Mouse (Mus musculus) adrenal gland, postnatal 14 days (tissue): Measurements from ENCODE around the gene Serinc5. TPM values are rescaled to one million over a fixed set of nuclear protein-coding genes. Genes with fewer than 3 reads are reported as not detected.
"Not testable (repeated sequence)": the region's sequence is repeated elsewhere in the genome, so short reads cannot be mapped to it uniquely, and the experiment has no call there.

Experiments
- DNase-seq: peaks from one replicate; pipeline ENCODE4 v3.0.0; 2021; ENCODE audit warnings: mixed read lengths
- long read RNA-seq, 2 experiments: library from polyadenylated mRNA; stranded (forward); transcript quantifications; one replicate each; pipeline ENCODE4 v2.0.0; 2021
- total RNA-seq: library from RNA; stranded (reverse); gene quantifications from 2 replicates; pipeline ENCODE4 v1.2.3, GENCODE M21; 2021

The Serinc5 gene
- total RNA-seq = 50.4 and 53.1 TPM in 2 replicates
- long read RNA-seq, experiment 1, full-length matches to known transcripts = 19 of 31 reads
- long read RNA-seq, experiment 1, partial matches to known transcripts = 0 of 31 reads
- long read RNA-seq, experiment 1, other reads (novel, unspliced or antisense) = 12 of 31 reads
- long read RNA-seq, experiment 2, full-length matches to known transcripts = 27 of 41 reads
- long read RNA-seq, experiment 2, partial matches to known transcripts = 5 of 41 reads
- long read RNA-seq, experiment 2, other reads (novel, unspliced or antisense) = 9 of 41 reads

- peak; percentile 99 for DNase-seq
Observed at GRCm38 (mm10) chr13:92610311-92611221, at the start of gene Serinc5. Serinc5 (plus strand) TSS chr13:92611091.

GRCm38 (mm10) chr13:92576072-92576471 lies 34.8 kb upstream of the Serinc5 start, which contains the start of gene Spz1:
Spz1 (minus strand) TSS chr13:92576172.
- DNase-seq = no peak

DNA sequence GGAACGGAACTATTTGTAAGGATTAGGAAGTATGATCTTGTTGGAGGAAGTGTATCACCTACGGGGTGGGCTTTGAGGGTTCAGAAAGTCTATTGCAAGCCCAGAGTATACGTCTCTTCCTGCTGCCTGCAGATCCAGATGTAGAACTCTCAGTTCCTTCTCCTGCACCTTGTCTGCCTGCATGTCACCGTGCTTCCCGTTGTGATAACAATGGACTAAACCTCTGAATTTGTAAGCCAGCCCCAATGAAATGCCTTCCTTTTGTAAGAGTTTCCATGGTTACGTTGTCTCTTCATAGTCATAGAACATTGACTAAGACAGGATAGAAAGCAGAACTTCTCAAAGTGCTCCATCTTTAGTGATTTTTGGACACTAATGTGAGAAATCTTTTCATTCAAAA lies 34.2 kb upstream of the Serinc5 start:
- DNase-seq = no peak

DNA sequence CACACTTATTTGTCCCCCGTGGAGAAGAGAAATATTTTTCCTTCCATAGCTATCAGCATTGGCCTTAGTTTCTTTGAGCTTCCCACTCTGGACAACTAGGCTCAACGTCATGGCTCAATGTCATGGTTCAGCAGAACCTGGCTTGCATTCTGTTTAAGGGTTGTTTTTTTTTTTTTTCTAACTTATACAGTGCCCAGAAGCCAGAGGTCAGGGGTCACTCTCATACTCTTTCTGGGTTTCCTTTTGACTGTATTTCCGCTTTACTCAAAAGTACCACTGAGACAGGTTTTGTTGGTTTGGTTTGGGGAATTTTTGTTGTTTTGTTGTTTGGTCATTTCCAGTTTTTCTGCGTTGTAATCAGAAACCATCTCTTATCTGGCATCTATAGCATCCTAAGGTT lies 32.7 kb upstream of the Serinc5 start:
- DNase-seq = no peak

DNA sequence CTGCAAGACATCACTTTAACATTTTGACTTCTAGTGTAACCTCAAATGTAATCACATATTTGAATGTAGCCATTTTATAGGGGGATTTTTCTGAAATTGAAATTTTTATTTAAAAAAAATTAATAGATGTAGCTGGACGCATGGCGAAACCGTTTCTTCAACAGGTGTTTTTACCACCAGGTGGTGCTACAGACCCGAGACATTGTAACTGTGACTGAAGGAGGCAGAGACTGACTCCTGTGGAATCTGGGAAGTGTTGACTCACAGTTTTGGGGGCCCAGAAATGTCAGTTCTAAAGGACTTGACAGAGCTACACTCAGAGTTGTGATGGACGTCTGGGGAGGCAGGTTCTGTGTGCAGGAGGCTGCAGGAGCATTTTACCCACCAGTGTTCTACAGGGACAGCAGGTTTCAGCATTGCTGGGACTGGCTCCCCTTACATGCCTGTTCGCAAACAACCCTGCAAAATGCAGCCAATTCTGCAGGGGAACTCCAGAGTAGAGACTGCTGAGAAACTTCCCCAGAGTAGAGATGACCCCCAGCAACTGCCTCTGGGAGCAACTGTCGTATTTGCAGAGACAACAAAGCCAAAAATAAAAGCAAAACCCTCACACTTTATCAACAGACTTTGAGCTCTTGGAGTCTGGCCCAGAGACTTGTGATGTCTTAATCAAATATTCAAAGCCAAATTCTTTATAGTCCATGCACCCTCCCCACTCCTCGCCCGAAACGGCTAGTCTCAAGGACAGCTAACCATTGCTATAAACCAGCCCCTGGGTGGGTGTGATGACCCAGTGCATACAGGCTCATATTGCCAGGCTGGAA lies 30.5 kb upstream of the Serinc5 start:
- DNase-seq = peak; percentile 88

GRCm38 (mm10) chr13:92584094-92584717 lies 26.7 kb upstream of the Serinc5 start:
- peak; percentile 41 for DNase-seq

- no peak for DNase-seq
Observed at GRCm38 (mm10) chr13:92588704-92589103, 22.2 kb upstream of the Serinc5 start.

DNA sequence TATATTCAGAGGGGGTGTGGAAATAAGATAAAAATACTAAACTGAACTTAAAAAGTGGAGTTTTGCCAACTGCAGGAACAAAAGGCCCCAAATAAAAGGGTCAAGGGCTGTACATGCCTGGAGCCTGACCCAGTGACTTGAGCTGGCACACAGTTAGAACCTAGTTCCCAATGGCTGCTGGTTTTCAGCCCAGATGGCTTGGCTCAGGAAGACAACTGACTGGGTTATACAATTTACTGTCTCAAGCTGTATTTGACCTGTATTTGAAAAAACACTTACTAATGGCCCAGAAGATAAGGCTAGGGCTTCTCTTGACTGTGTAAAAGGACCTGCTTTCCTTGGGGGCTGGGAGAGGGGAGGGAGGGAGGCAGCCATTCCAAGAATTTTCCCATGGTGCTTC lies 21.6 kb upstream of the Serinc5 start:
- peak; percentile 42 for DNase-seq

DNA sequence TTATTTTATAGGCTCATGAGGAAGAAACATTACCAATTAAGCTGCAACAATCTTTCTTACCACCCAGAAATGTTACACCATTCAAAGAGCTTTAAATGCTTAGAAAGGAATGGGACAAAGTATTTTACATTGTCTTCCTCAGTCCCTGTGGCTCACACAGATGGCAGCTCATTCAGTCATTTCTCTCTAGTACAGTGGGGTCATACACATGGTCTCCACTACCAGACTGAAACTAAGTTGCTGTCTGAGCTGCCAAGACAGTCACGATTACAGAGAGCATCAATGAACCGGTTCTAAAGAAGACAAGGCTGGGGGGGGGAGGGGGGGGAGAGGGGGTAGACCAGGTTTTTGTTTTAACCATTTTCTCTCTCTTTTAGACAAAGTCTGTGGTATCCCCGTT lies 19.7 kb upstream of the Serinc5 start:
- DNase-seq = no peak

DNA sequence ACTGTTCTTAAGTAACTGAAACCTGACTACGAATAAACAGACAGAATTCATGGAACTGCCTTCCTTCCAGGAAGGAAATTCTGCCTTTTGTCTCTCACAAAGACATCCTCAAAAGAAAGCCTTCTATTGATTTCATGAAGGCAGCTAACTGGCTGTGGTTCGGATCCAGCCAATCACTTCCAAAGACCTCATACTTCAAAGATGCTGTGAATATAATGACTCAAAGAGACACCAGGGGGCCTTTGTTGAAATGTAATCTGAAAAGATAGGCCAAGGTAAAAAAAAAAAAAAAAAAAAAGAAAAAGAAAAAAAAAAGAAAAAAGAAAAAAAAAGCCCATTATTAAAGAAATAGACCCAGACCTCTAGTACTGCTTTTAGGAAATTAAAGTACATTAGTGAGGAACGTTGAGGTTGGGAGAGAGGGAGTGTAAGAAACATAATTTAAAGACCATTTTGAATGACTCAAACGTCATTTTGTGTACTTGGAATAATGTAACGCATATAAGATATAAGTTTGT lies 18.6 kb upstream of the Serinc5 start:
- DNase-seq = no peak

DNA sequence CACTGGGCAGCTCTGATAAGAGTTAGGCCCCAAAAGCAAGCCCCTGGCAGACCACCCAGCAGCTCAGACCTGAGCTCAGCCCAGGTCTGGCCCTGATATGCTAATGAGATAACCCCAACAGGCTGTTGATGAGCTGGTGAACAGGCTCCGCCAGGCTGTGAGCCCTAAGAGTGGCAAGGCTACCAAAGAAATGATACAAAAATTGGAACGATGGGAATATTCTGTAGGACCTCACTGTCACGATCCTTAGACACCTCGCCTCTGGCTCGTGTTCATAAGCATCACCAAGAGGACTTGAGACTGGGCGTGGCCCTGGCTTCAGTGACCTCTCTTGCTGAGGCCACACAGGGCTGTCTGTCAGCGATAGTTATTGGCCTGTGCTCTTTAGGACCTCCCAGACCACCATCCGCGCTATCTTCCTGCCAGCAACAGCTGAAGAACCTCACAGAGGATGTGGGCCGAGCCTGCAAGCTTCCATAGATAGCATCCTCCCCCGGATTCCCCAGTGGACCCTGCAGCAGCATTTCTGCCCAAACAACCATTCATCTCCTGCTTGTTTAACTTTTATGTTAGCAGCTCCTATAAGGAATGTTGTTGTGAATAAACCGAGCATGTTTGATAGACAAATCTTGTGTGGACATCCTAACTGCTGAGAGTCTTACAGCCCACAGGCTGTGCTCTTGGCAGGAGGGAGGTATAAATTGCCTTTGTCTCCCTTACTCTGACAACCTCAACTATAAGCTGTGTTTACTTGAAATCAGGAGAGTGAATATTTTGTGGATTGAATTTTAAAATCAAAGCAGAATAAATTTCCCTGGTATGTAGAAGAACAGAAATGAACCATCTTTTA lies 17.9 kb upstream of the Serinc5 start:
- DNase-seq = peak; percentile 34

GRCm38 (mm10) chr13:92593731-92594396 lies 17.0 kb upstream of the Serinc5 start:
- DNase-seq = peak; percentile 56

DNA sequence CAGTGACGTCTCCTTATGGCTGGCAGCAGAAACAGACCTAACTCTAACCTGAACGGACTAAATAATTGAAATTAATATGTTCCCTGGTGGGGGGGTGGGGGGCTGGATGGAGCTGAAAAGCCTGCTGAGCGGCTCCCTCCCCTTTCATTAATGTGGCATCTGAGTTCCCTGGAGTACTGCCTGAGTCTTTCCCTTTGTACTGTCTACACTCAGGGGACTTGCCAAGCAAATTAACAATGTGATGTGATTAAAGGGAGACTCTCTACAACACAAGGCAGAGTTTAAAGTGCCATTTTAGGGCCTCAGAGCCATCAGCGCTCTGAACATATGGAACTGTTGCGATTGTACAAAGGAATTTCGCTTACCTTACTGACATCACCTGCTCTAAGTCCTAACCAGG lies 16.4 kb upstream of the Serinc5 start:
- DNase-seq = no peak

- DNase-seq = no peak
Observed at GRCm38 (mm10) chr13:92594907-92595306, 16.0 kb upstream of the Serinc5 start.

GRCm38 (mm10) chr13:92595424-92595823 lies 15.5 kb upstream of the Serinc5 start:
- DNase-seq = peak; percentile 62

DNA sequence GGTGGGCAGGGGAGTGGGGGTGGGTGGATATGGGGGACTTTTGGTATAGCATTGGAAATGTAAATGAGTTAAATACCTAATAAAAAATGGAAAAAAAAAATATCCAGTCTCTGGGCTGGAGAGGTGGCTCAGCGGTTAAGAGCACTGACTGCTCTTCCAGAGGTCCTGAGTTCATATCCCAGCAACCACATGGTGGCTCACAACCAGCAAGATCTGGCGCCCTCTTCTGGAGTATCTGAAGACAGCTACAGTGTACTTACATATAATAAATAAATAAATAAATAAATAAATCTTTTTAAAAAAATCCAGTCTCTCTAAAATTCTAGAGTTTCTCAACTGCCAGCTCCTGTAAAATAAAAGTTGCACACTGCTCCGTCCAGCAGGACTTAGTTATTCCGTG lies 5.6 kb upstream of the Serinc5 start:
- DNase-seq = not testable (repeated sequence)

GRCm38 (mm10) chr13:92609486-92610310 lies 1.2 kb upstream of the Serinc5 start:
- peak; percentile 60 for DNase-seq

- no peak for DNase-seq
Observed at GRCm38 (mm10) chr13:92611254-92611784, 428 bp downstream of the Serinc5 start.

DNA sequence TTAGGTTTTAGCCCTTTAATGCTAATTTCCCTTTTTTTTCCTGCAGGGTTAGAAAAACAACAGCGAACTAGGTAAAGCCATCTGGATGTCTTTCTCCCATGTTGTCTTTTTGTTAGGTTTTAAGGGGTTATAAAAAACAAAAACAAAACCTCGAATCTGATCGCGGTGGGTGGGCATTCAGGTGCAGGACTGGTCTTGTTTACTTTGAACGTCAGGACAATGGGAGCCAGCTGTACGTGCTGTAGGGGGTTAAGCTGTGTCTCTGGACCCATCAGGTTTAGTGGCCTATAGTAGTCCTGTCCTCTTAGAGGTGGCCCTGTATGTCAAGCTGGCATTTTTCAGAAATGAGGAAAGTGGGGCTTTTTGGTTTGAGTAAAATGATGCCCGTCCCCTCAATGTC lies 1.0 kb downstream of the Serinc5 start:
- no peak for DNase-seq
